Mouse (Mus musculus): ENCODE results near the gene Otos.

Otos gene

GRCm38 (mm10) chr1:92611008-92611407 lies 37.6 kb downstream of the Otos start:
- peak; percentile 56 for DNase-seq (ENCODE audit: low read depth, low spot score)

DNA sequence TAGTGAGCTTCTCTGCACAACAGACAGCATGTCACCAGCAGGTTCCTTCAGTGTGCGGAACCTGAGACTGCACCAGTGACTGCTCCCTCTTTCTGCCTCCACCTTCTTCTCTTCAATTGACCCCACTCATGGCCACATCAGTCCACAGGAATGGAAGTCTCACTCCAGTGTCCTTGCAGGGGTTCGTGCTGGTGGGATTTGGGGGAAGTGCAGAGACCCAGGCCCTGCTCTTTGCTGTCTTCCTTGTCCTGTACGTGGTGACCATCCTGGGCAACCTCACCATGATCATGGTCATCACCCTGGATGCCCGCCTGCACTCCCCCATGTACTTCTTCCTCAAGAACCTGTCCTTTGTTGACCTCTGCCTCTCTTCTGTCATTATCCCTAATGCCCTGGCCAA lies 40.9 kb downstream of the Otos start:
- no peak for DNase-seq (ENCODE audit: low read depth, low spot score)

GRCm38 (mm10) chr1:92605482-92605881 lies 43.2 kb downstream of the Otos start, which contains the start of gene Olfr1410:
Gene Olfr1410, plus strand, starts transcription at chr1:92605782.
- no peak for DNase-seq (ENCODE audit: low read depth, low spot score)

DNA sequence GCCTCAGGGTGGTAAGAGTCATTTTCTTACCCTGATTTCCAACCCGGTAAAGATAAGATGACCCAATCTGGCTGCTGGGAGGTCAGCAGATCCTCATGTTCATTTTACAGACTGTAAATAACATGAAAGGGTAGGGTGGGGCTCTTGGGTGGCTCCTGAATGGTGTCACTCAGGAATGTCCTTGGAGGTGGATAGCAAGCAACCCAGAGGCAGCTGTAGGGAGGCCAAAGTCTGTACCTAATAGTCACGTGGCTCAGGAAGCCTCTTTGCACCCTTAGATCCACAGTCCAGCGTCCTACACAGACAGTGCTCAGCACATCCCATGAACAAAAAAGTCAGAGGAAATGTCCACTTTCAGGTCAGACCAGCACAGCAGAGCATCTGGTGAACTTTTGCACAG lies 52.6 kb downstream of the Otos start:
- peak; percentile 22 for DNase-seq (ENCODE audit: low read depth, low spot score)
